Mouse (Mus musculus): ENCODE measurements around the gene Cdk2ap1.

DNA sequence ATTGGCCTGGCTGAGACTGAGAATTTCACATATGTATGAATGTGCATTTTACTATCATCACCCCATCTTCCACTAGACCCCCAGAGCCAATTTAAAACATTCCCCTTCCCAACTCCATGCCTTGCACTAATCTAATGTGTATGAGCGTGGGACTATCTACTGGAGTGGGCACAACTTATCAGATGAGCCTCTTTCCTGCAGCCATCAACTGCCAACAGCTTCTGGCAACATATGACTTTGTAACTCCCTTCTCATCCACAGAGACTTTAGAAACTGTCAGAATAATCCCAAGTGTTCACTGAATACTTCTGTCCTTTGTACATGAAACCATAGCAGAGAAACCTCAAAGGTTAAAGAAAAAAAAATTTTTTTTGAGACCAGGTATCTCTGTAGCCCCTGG, 17.2 kb upstream of the Cdk2ap1 start:
- TF ChIP-seq POLR2A (IDR thresholded peaks at IDR 0.05; ENCODE audit: borderline replicate concordance, low read depth, low read length): no peak
- no peak for TF ChIP-seq CTCF (IDR thresholded peaks at IDR 0.05; ENCODE audit: low read depth, low read length)

All from bone marrow macrophage, adult 2 months (primary cell).